Mouse (Mus musculus): ENCODE data around the gene Atxn1l. TPM values are rescaled to one million over a fixed set of nuclear protein-coding genes. Genes with fewer than 3 reads are reported as not detected.

Gene Atxn1l
- polyA plus RNA-seq, 1 experiment, result 6.3 TPM

GRCm38 (mm10) chr8:109704565-109705319, 32.8 kb downstream of the Atxn1l start:
- no peak for TF ChIP-seq FLI1 (IDR thresholded peaks at IDR 0.05; ENCODE audit: low read length)
- no peak for TF ChIP-seq GATA1 (IDR thresholded peaks at IDR 0.05; ENCODE audit: borderline replicate concordance, low read length)

DNA sequence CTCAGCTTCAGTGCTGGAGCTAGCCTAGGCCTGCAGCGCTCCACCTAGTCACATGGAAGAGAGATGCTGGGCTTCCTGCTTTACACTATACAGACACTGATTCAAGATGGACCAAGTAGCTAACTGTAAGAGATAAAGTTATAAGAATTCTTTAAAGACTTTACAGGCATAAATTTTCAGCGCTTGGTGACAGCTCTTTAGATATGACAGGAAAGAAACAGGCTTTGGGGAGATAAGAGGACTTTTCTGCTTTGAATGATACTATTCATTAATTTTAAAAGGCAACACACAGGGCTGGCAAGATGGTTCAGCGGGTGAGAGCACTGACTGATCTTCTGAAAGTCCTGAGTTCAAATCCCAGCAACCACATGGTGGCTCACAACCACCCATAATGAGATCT, 39.1 kb downstream of the Atxn1l start:
- Histone ChIP-seq H3K9me3 (peaks cover 8% of the 10 kb centered on the region), H3K36me3 (replicated peaks; ENCODE audit: low read length) (no peaks in the 10 kb centered on the region), H3K4me3 (replicated peaks) (no peak overlapping the region), H3K27me3 (replicated peaks) (peaks cover 37% of the 10 kb centered on the region), H3K4me1 (peaks cover 9% of the 10 kb centered on the region)
- no peak for TF ChIP-seq FLI1 (IDR thresholded peaks at IDR 0.05; ENCODE audit: low read length)
- no peak for TF ChIP-seq GATA1 (IDR thresholded peaks at IDR 0.05; ENCODE audit: borderline replicate concordance, low read length)

More at GRCm38 (mm10) chr8:109704565-109705319, 32.8 kb downstream of the Atxn1l start:
- peaks cover 8% of the 10 kb centered on the region for H3K9me3 ChIP-seq
- peaks cover 37% of the 10 kb centered on the region for H3K4me1 ChIP-seq
- peaks cover 45% of the 10 kb centered on the region for H3K27me3 ChIP-seq (replicated peaks)
- H3K36me3 ChIP-seq (replicated peaks; ENCODE audit: low read length), result peaks cover 13% of the 10 kb centered on the region
- H3K4me3 ChIP-seq (replicated peaks), result peak overlapping the region; percentile 93

DNA sequence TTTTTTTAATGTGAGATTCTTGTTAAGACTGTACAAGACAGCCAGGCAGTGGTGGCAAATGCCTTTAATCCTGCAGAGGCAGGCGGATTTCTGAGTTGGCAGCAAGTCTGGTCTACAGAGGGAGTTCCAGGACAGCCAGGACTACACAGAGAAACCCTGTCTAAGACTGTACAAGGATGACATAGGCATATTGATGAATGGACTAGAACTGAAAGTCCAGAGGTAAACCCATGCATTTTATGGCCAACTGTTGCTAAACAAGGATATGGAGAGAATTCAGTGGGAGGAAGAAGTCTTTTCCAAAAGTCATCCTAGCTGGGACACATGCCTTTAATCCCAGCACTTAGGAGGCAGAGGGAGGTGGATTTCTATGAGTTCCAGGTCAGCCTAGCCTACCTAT, 39.8 kb downstream of the Atxn1l start:
- no peak for TF ChIP-seq GATA1 (IDR thresholded peaks at IDR 0.05; ENCODE audit: borderline replicate concordance, low read length)
- no peak for TF ChIP-seq FLI1 (IDR thresholded peaks at IDR 0.05; ENCODE audit: low read length)
- peaks cover 8% of the 10 kb centered on the region for H3K9me3 ChIP-seq
- H3K36me3 ChIP-seq (replicated peaks; ENCODE audit: low read length), result no peaks in the 10 kb centered on the region
- H3K27me3 ChIP-seq (replicated peaks), result peaks cover 30% of the 10 kb centered on the region
- peaks cover 9% of the 10 kb centered on the region for H3K4me1 ChIP-seq
- no peak overlapping the region for H3K4me3 ChIP-seq (replicated peaks)

DNA sequence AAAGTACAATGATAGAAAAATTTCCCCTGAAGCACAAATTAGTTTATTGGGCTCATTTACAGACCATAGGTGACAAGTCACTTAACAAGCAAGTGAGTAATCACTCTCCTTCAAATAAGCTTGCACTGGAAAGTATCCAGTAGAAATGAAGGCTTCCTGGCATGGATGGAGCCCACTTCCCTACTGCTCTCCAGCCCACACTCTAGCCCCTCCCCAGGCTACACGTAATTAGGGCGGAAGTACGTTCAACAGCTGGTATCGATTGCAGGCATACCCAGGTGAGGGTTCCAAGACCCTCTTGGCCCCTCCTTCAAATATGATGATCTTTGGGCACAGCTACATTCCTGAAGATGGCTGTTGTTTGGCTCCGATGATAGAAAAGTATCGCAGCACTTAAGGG, 43.4 kb downstream of the Atxn1l start:
- peaks cover 5% of the 10 kb centered on the region for H3K27me3 ChIP-seq (replicated peaks)
- peak overlapping the region; percentile 99 for H3K4me3 ChIP-seq (replicated peaks)
- H3K36me3 ChIP-seq (replicated peaks; ENCODE audit: low read length), result peaks cover 19% of the 10 kb centered on the region
- no peaks in the 10 kb centered on the region for H3K9me3 ChIP-seq
- TF ChIP-seq GATA1 (IDR thresholded peaks at IDR 0.05; ENCODE audit: borderline replicate concordance, low read length) (no peak), FLI1 (IDR thresholded peaks at IDR 0.05; ENCODE audit: low read length) (no peak)
- peaks cover 34% of the 10 kb centered on the region for H3K4me1 ChIP-seq

DNA sequence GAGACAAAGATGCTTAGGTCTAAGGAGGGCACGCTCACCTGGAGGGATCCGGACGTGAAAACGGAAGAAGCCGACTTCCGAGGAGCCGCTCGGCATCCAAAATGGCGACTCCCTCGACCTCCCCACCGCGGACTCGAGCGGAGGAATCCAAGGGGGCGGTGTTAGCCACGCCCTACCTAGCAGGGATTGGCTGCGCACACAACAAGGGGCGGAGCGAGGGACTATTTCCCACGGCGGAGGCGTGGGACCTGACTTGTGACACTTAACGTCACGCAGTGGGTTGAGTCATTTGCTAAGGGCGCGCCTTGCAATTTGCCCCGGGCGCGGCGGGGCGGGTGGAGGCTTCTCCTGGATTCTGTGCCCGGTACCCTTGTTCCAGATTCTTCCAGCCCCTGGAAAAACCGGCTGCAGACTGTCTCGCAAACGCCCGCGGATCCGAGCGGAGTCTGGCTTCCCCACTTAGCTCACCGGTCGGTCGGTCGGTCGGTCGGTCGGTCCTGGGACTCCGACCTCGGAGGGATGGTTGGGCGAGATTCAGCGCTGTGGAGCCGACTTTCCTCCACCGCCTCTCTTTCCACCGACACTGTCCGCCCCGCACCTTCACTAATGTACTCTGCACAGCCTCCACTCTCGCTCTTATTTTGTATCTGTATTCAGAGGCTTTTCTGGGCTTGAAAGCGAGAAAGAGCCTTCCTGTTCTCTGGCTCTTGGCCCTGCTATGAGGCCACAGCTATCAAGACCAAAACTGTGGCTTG, 44.2 kb downstream of the Atxn1l start, which contains the start of gene Ist1:
Gene Ist1 (minus strand): TSS at position 115 of the 755 bp plus-strand sequence.
- TF ChIP-seq FLI1 (IDR thresholded peaks at IDR 0.05; ENCODE audit: low read length), result no peak
- no peak for TF ChIP-seq GATA1 (IDR thresholded peaks at IDR 0.05; ENCODE audit: borderline replicate concordance, low read length)
- Histone ChIP-seq H3K36me3 (replicated peaks; ENCODE audit: low read length) (peaks cover 21% of the 10 kb centered on the region), H3K27me3 (replicated peaks) (peaks cover 3% of the 10 kb centered on the region), H3K4me1 (peaks cover 36% of the 10 kb centered on the region), H3K4me3 (replicated peaks) (peak within 1 kb of the TSS; percentile 99), H3K9me3 (no peaks in the 10 kb centered on the region)

DNA sequence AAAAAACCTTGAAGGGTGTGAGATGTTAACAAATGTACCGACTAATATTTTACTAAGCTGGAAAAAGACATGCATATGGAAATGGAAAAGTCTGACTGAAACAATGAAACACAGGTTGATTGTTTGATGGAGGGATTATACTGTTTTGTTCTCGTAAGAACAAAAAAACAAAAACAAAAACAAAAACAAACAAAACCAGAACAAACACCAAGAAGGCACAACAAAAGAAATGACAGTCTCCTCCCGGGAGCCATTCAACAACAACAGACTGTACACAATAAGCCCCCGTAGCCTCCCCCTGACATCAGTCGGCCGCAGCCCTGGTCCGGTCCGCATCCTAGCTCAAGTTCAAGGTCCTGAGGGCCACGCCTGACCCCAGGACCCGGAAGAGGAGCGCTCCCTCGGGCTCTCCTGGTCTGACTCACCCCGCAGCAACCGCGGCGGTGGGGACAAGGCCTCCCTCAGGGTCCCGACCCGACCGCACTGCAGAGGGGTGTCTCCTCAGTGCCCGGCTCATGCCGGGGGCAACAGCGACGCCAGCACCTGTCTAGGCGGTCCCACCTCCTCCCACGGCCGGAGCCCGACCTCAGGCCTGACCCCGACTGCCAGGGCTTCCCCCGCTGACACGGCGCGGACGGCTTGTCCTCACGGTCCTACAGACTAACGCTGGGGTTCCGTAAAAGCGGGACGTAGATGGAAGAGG, 44.9 kb downstream of the Atxn1l start:
- TF ChIP-seq FLI1 (IDR thresholded peaks at IDR 0.05; ENCODE audit: low read length) (no peak), GATA1 (IDR thresholded peaks at IDR 0.05; ENCODE audit: borderline replicate concordance, low read length) (no peak)
- Histone ChIP-seq H3K4me1 (peaks cover 41% of the 10 kb centered on the region), H3K27me3 (replicated peaks) (no peaks in the 10 kb centered on the region), H3K4me3 (replicated peaks) (peak overlapping the region; percentile 99), H3K9me3 (no peaks in the 10 kb centered on the region), H3K36me3 (replicated peaks; ENCODE audit: low read length) (peaks cover 24% of the 10 kb centered on the region)

DNA sequence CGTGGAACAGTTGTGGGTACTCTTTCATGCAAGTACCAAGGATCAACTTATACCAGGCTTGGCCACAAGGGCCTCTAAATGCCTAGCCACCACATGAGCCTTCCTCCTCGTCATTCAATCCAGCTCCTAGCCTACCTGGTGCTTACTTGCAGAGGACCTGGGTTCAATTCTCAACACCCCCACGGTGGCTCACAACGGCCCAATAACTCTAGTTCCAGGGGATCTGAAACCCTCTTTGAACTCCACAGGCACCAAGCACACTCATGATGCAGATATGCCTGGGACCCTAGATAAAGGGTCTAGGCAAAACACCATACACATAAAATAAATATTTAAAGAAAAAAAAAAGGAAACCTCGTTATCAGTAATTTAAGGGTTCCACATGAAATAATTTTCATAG, 45.8 kb downstream of the Atxn1l start:
- Histone ChIP-seq H3K36me3 (replicated peaks; ENCODE audit: low read length) (peaks cover 28% of the 10 kb centered on the region), H3K4me3 (replicated peaks) (peak overlapping the region; percentile 99), H3K9me3 (no peaks in the 10 kb centered on the region), H3K4me1 (peaks cover 50% of the 10 kb centered on the region), H3K27me3 (replicated peaks) (no peaks in the 10 kb centered on the region)
- TF ChIP-seq GATA1 (IDR thresholded peaks at IDR 0.05; ENCODE audit: borderline replicate concordance, low read length), result no peak
- TF ChIP-seq FLI1 (IDR thresholded peaks at IDR 0.05; ENCODE audit: low read length), result no peak

GRCm38 (mm10) chr8:109687248-109687647, 50.3 kb downstream of the Atxn1l start:
- Histone ChIP-seq H3K36me3 (replicated peaks; ENCODE audit: low read length) (peaks cover 61% of the 10 kb centered on the region), H3K4me3 (replicated peaks) (no peak overlapping the region), H3K4me1 (peaks cover 62% of the 10 kb centered on the region), H3K9me3 (no peaks in the 10 kb centered on the region), H3K27me3 (replicated peaks) (no peaks in the 10 kb centered on the region)
- TF ChIP-seq GATA1 (IDR thresholded peaks at IDR 0.05; ENCODE audit: borderline replicate concordance, low read length) (no peak), FLI1 (IDR thresholded peaks at IDR 0.05; ENCODE audit: low read length) (no peak)

DNA sequence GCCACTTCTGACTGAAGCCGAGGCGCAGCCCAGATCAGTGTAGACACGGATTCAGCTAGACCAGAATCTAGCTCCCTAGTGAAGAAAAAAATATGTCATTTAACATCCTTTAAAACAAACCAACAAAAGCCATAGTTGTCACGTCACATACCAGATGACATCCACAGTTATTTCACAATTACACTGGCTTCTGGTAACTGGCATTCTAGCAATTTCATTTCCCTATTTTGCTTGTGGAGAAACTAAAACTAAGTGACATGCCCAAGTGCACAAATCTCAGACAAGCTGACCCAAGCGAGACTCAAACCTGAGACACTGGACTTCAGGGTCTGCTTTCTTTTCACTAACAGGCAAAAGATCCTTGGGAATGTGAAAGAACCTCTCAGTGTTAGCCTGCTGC, 55.4 kb downstream of the Atxn1l start:
- H3K36me3 ChIP-seq (replicated peaks; ENCODE audit: low read length), result peaks cover 84% of the 10 kb centered on the region

More for the DNA sequence above, 55.4 kb downstream of the Atxn1l start:
- no peaks in the 10 kb centered on the region for H3K9me3 ChIP-seq
- no peak overlapping the region for H3K4me3 ChIP-seq (replicated peaks)
- TF ChIP-seq FLI1 (IDR thresholded peaks at IDR 0.05; ENCODE audit: low read length), result no peak
- TF ChIP-seq GATA1 (IDR thresholded peaks at IDR 0.05; ENCODE audit: borderline replicate concordance, low read length), result no peak
- H3K4me1 ChIP-seq, result peaks cover 25% of the 10 kb centered on the region
- no peaks in the 10 kb centered on the region for H3K27me3 ChIP-seq (replicated peaks)

Measured in megakaryocyte, embryonic 14.5 days (primary cell).